Mouse (Mus musculus): Measurements from ENCODE around the gene Clcnka.

Clcnka gene

GRCm38 (mm10) chr4:141379674-141380073 lies 18.9 kb downstream of the Clcnka start:
- DNase-seq (ENCODE audit: low spot score), result no peak

- no peak for DNase-seq (ENCODE audit: low spot score)
Observed at GRCm38 (mm10) chr4:141372426-141372825, 26.1 kb downstream of the Clcnka start.

- DNase-seq (ENCODE audit: low spot score), result no peak
Observed at GRCm38 (mm10) chr4:141367997-141368791, 30.3 kb downstream of the Clcnka start, which contains the start of gene Fam131c. Fam131c (plus strand) TSS chr4:141368220.

GRCm38 (mm10) chr4:141365876-141366275 lies 32.6 kb downstream of the Clcnka start:
- DNase-seq (ENCODE audit: low spot score), result no peak

GRCm38 (mm10) chr4:141365126-141365525 lies 33.4 kb downstream of the Clcnka start:
- DNase-seq (ENCODE audit: low spot score), result no peak

GRCm38 (mm10) chr4:141362937-141363548 lies 35.5 kb downstream of the Clcnka start:
- DNase-seq (ENCODE audit: low spot score), result peak; percentile 24

- DNase-seq (ENCODE audit: low spot score), result no peak
Observed at GRCm38 (mm10) chr4:141360846-141361245, 37.7 kb downstream of the Clcnka start.

GRCm38 (mm10) chr4:141359222-141359621 lies 39.3 kb downstream of the Clcnka start:
- DNase-seq (ENCODE audit: low spot score), result no peak

- no peak for DNase-seq (ENCODE audit: low spot score)
Observed at GRCm38 (mm10) chr4:141357811-141358210, 40.7 kb downstream of the Clcnka start.

- DNase-seq (ENCODE audit: low spot score), result no peak
Observed at GRCm38 (mm10) chr4:141353868-141354267, 44.7 kb downstream of the Clcnka start.

- DNase-seq (ENCODE audit: low spot score), result no peak
Observed at GRCm38 (mm10) chr4:141352986-141353385, 45.5 kb downstream of the Clcnka start.

GRCm38 (mm10) chr4:141351972-141352371 lies 46.6 kb downstream of the Clcnka start:
- no peak for DNase-seq (ENCODE audit: low spot score)

GRCm38 (mm10) chr4:141350015-141350414 lies 48.5 kb downstream of the Clcnka start:
- DNase-seq (ENCODE audit: low spot score), result no peak

- no peak for DNase-seq (ENCODE audit: low spot score)
Observed at GRCm38 (mm10) chr4:141348616-141349015, 49.9 kb downstream of the Clcnka start.

GRCm38 (mm10) chr4:141347365-141347797 lies 51.1 kb downstream of the Clcnka start:
- no peak for DNase-seq (ENCODE audit: low spot score)

- no peak for DNase-seq (ENCODE audit: low spot score)
Observed at GRCm38 (mm10) chr4:141345219-141345618, 53.3 kb downstream of the Clcnka start.

GRCm38 (mm10) chr4:141343515-141343914 lies 55.0 kb downstream of the Clcnka start:
- DNase-seq (ENCODE audit: low spot score), result no peak

- no peak for DNase-seq (ENCODE audit: low spot score)
Observed at GRCm38 (mm10) chr4:141341477-141341876, 57.0 kb downstream of the Clcnka start.

- DNase-seq (ENCODE audit: low spot score), result no peak
Observed at GRCm38 (mm10) chr4:141338853-141339252, 59.7 kb downstream of the Clcnka start.

- DNase-seq (ENCODE audit: low spot score), result no peak
Observed at GRCm38 (mm10) chr4:141337986-141338385, 60.5 kb downstream of the Clcnka start.

GRCm38 (mm10) chr4:141336196-141336595 lies 62.3 kb downstream of the Clcnka start:
- DNase-seq (ENCODE audit: low spot score), result no peak

GRCm38 (mm10) chr4:141335263-141335796 lies 63.2 kb downstream of the Clcnka start:
- DNase-seq (ENCODE audit: low spot score), result no peak

GRCm38 (mm10) chr4:141334695-141335094 lies 63.8 kb downstream of the Clcnka start:
- DNase-seq (ENCODE audit: low spot score), result no peak
